Mouse (Mus musculus): ENCODE measurements around the gene Atp13a3. TPM values are rescaled to one million over a fixed set of nuclear protein-coding genes. Genes with fewer than 3 reads are reported as not detected.
"Not testable (repeated sequence)": the region's sequence is repeated elsewhere in the genome, so short reads cannot be mapped to it uniquely, and the experiment has no call there.

Atp13a3 gene
- total RNA-seq, 2 experiments from 2014 or later: 63.7 to 72.4 TPM

DNA sequence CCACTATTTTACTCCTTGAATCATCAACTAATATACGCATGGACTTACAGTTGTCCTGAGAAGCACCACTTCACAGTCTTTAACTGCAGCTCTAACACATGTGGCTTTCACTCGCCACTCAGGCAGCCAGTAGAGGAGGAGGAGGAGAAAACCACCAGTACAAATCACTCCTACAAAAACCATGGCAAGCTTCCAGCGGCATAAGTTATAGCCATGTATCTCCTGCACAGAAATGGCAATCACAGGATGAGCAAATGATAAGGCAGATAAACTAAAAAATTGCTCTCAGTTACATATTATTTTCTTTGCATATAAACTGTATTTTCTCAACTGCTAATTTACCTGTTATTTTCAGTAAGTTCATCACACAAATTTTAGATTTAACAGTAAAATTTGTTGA lies 43.2 kb downstream of the Atp13a3 start:
- no peak for DNase-seq (ENCODE audit: low spot score in 2 of 2)

GRCm38 (mm10) chr16:30353489-30353888 lies 52.3 kb downstream of the Atp13a3 start:
- not testable (repeated sequence) for DNase-seq (ENCODE audit: low spot score in 2 of 2)

- DNase-seq (ENCODE audit: low spot score in 2 of 2): no peak
Measured at GRCm38 (mm10) chr16:30314236-30314635, 91.5 kb downstream of the Atp13a3 start.

DNA sequence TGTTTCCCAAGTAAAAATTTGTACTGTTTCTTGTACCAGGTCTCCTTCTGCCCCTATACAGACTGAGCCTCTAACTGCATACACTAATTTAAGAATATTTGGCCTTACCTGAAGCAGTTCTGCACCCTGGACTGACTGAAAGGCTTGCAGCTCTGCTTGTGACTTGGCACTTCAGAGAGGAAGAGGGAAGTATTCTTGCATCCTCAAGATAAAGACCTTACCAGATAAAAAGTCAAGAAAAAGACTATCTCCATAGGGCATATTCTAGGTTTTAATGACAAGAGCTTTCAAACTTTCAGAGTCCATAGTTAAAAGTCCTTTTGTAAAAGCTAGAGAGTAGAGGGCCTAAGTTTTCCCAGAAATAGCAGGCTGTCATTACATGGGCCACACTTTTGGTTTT lies 95.1 kb downstream of the Atp13a3 start, which contains the start of gene Gp5:
TSS of gene Gp5 (minus strand) at position 133 of the 400 bp plus-strand sequence.
- no peak for DNase-seq (ENCODE audit: low spot score in 2 of 2)

GRCm38 (mm10) chr16:30310171-30310515 lies 95.6 kb downstream of the Atp13a3 start:
- no peak for DNase-seq (ENCODE audit: low spot score in 2 of 2)

- peak in 1 of 2 experiments; percentile 31 for DNase-seq (ENCODE audit: low spot score in 2 of 2)
Measured at GRCm38 (mm10) chr16:30309395-30310170, 96.2 kb downstream of the Atp13a3 start.

DNA sequence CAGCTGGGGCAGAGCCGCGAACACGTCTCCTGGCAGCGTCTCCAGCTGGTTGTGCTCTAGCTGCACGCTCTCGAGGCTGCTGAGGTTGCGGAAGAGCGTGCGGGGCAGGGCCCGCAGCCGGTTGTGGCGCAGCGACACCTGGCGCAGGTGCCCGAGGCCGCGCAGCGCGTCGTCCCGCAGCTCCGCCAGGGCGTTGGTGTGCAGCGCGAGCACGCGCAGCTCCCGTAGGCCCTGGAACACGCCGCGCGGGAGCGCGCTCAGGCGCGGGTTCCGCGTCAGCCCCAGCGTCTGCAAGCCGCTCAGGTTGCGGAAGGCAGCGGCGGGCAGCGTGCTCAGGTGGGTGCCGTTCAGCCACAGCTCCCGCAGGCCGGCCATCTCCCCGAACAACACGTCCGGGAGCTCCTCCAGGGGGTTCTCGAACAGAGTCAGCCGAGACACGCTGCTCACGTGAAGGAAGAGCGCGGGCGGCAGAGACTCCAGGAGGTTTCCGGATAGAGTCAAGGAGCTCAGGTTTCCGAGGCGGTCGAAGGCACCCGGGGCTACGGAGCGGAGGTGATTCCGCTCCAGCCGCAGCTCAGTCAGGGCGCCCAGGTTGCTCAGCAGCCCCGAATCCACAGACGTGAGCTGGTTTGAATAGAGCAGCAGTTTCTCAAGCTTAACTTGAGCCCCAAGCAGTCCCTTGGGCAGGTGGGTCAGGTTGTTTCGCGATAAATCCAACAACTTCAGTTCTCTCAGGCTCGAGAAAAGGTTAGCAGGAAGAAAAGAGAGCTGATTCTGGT lies 97.0 kb downstream of the Atp13a3 start:
- peak; percentile 41 to 65 for DNase-seq (ENCODE audit: low spot score in 2 of 2)

GRCm38 (mm10) chr16:30307961-30308615 lies 97.7 kb downstream of the Atp13a3 start:
- DNase-seq (ENCODE audit: low spot score in 2 of 2): peak; percentile 24 to 33

GRCm38 (mm10) chr16:30307306-30307705 lies 98.5 kb downstream of the Atp13a3 start:
- no peak for DNase-seq (ENCODE audit: low spot score in 2 of 2)

- no peak for DNase-seq (ENCODE audit: low spot score in 2 of 2)
Measured at GRCm38 (mm10) chr16:30306102-30306501, 99.7 kb downstream of the Atp13a3 start.

GRCm38 (mm10) chr16:30304236-30304635 lies 101.5 kb downstream of the Atp13a3 start:
- DNase-seq (ENCODE audit: low spot score in 2 of 2): no peak

DNA sequence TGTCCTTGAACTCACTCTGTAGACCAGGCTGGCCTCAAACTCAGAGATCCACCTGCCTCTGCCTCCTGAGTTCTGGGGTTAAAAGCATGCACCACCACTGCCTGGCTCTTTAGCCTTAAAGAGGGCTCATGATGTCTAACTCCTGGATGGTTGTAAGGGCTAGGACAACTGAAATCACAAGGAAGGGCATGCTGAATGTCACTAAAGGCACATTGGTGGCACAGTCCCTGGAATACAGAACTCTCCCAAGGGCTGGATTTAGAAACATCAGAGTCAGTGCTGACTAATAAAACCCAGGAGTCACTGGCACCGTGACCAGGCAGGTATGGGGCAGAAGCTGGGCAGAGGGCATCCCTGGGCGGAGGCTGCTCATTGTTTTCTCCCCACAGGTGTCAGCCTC lies 102.4 kb downstream of the Atp13a3 start:
- no peak for DNase-seq (ENCODE audit: low spot score in 2 of 2)

DNA sequence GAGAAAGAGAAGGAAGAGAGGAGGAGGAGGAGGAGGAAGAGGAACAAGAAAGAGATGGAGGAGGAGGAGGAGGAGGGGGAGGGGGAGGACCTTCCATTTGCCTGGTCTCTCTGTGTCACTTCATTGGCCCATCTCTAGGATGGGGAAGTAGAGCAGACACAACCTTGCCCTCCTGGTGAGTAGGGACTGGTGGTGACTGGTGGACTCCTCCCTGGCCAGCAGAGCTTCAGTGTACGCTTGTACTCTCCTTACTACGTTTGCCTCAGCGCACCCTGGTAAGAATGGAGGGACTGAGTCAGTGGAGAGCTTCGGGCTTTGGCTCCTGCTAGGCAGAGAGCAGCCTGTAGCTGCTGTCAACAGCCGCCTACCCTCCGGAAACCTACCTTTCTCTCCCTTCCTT lies 103.1 kb downstream of the Atp13a3 start:
- DNase-seq (ENCODE audit: low spot score in 2 of 2): no peak

- DNase-seq (ENCODE audit: low spot score in 2 of 2): no peak
Measured at GRCm38 (mm10) chr16:30299711-30300277, 106.0 kb downstream of the Atp13a3 start.

DNA sequence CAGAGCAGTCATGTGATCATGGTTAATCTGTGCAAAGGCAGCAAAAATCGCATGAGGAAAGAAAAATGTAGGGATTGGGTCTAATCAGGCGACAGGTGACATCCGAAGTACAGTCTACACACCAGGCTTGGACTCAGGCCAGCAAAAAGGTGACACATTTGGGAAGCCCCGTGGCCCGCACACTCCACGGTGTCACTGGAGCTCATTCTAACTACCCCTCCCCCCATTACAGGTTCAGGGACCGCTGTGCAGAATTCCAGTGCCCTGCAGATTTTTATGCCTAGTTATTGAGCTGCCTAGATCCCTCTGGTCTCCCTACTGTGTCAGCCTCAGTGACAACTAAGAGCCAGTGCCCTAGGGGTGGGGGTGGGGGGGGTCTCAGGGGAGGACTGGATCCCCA lies 108.3 kb downstream of the Atp13a3 start:
- no peak for DNase-seq (ENCODE audit: low spot score in 2 of 2)

- DNase-seq (ENCODE audit: low spot score in 2 of 2): no peak
Measured at GRCm38 (mm10) chr16:30296601-30297275, 109.0 kb downstream of the Atp13a3 start.

GRCm38 (mm10) chr16:30295106-30295505 lies 110.7 kb downstream of the Atp13a3 start:
- DNase-seq (ENCODE audit: low spot score in 2 of 2): no peak

DNA sequence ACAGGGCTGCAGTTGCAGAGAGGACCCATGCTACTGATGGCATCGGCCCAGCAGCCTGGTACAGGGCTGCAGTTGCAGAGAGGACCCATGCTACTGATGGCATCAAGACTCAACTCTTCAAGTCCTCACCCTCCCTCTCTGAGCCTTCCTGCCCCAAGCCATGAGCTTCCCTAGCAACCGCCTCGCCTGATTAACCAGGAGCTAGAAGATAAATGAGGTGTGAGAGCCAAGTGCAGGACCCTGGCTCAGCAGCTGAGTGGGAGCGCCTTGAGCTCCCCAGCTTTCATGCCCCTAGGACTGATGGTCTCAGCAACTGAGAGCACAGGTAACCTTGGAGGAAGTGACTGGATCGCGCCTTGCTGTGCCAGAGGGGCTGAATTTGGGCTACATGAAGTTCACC lies 115.3 kb downstream of the Atp13a3 start:
- no peak for DNase-seq (ENCODE audit: low spot score in 2 of 2)

DNA sequence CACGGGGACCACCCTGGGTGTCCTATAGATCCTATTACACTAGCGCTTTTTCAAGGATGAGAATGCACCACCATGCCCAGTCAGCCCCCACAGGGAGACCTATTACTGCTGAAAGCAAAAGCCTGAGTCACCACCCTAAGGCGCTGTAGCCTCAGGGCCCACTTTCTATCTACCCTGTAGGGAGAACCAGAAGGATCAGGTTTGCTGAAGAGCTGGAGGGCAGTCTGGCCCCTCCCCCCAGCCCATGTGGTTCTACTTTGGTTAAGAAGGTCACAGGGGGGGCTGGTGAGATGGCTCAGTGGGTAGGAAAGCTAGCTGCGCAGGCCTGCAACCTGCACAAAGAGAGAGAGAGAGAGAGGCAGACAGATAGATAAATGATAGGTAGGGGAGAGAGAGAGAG lies 120.1 kb downstream of the Atp13a3 start:
- DNase-seq (ENCODE audit: low spot score in 2 of 2): no peak

DNA sequence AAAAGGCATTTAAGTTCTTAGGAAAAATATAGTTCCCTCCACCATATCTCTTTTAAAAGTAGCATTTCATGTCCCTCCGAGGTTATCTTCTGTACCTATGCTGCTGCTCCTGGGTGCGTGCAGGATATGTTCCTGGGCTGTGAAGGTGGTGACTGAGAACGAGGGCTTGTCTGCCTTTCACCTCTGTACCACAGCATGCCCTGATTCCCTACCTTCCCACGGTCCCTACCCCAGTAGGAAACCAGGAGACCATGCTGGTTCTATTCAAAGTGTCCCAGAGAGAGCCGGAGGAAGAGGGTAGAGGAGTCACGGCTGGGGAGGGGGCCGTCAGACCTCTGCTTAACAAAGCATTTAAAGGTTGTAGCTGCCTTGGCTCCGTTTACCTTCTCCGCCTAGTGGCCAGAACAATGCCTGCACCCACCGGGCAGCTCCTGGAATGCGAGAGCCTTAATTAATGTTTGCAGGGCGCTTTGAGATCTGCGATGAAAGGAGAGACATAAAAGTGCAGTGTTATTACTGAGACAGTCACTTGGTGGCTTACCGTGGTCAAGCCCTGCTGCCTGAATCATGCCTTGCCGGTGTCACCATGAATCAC lies 121.9 kb downstream of the Atp13a3 start:
- DNase-seq (ENCODE audit: low spot score in 2 of 2): peak; percentile 35 to 39

Measured in layer of hippocampus, postnatal 10 days (tissue).